ENCODE assay signal across 8 mouse cellular contexts in the genomic region with DNA sequence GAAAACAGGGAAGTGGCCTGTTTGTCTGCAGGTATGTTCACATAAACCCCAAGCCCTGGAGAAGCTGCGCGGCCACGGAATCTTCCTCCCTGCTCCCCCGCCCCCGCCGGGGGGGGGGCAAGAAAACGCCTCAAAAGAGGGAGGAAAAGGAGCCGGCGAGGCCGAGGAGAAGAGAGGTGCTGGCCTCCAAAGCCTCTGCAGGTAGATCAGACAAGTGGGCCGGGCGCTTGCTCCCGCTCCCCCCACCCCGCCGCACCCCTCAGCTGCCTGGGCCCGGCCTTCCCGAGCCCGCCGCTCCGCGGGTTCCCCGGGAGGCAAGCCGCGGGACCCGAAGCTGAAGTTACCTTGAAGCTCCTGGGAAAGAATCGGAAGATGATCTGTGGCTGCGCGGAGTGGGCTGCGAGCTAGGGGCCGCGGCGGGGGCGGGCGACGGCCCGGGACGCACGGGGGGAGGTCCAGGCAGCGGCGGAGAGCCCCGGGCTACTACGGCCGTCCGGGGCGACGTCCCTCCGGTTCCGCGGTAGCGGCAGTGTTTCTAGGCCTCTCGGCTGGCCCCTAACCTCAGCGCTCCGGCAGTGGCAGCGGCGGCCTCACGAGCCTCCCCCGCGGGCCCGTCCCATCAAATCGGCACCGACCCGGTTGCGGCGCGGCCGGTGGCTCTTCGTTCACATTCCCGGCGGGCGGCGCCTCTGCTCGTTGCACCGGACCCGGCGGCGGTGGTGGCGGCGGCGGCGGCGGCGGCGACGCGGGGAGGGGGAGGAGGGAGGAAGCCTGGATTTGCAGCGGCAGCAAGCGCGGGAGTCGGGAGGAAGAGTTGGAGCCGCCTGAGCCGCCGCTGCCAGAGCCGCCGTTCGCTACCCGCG. TPM values are rescaled to one million over a fixed set of nuclear protein-coding genes. Genes with fewer than 3 reads are reported as not detected.
DNase-seq lines count a peak whose midpoint lies in the region; ATAC-seq and TF ChIP-seq lines count a peak whose summit lies in the region.

No protein-coding gene starts in this region.

- H3K79me2 ChIP-seq in heart, adult 2 months (replicated peaks; ENCODE audit: control insufficient read depth, insufficient read depth, low read length): peaks cover 6% of the 10 kb centered on the region; the same call in 1 of the 2 replicates

- ATAC-seq in embryonic facial prominence, embryonic 15.5 days (ENCODE audit: insufficient number of reproducible peaks, low FRiP score, low TSS enrichment, low read depth): no peak; the same call in 1 of the 2 replicates
- peak; percentile 10 for ATAC-seq in hindbrain, embryonic 15.5 days (ENCODE audit: low FRiP score, low read depth)
- ATAC-seq in limb, embryonic 13.5 days (ENCODE audit: low FRiP score, low read depth): peak; percentile 10
- peak; percentile 13; the same call in 1 of the 2 replicates for ATAC-seq in midbrain, embryonic 12.5 days (ENCODE audit: low FRiP score, low read depth)

- DNase-seq in heart, adult 2 months: no peak
- no peak for DNase-seq in heart, postnatal 36 days
- peak; percentile 63 for DNase-seq in adrenal gland, postnatal 14 days
- DNase-seq in spleen, postnatal 36 days (ENCODE audit: low spot score in 2 of 2): peak; percentile 14 to 25

- H3K4me2 ChIP-seq in embryonic facial prominence, embryonic 15.5 days (replicated peaks): peak overlapping the region; percentile 64
- H3K4me2 ChIP-seq in hindbrain, embryonic 15.5 days: peak overlapping the region; percentile 56
- H3K4me2 ChIP-seq in limb, embryonic 13.5 days (replicated peaks): peak overlapping the region; percentile 89
- H3K4me2 ChIP-seq in midbrain, embryonic 12.5 days (replicated peaks): peak overlapping the region; percentile 88

- peak overlapping the region; percentile 90 for H3K27ac ChIP-seq in heart, adult 2 months
- H3K27ac ChIP-seq in embryonic facial prominence, embryonic 15.5 days (replicated peaks): peak overlapping the region; percentile 97
- peak overlapping the region; percentile 99 for H3K27ac ChIP-seq in hindbrain, embryonic 15.5 days (replicated peaks)
- H3K27ac ChIP-seq in limb, embryonic 13.5 days: peak overlapping the region; percentile 90
- peak overlapping the region; percentile 98 for H3K27ac ChIP-seq in midbrain, embryonic 12.5 days (replicated peaks)

- no peak for TF ChIP-seq CTCF in heart, adult 2 months (IDR thresholded peaks at IDR 0.05)

- no peak for TF ChIP-seq POLR2A in heart, adult 2 months (IDR thresholded peaks at IDR 0.05; ENCODE audit: insufficient read depth, low read depth, low read length)

- H3K9me3 ChIP-seq in embryonic facial prominence, embryonic 15.5 days (replicated peaks): no peaks in the 10 kb centered on the region
- H3K9me3 ChIP-seq in hindbrain, embryonic 15.5 days: no peaks in the 10 kb centered on the region
- H3K9me3 ChIP-seq in limb, embryonic 13.5 days: no peaks in the 10 kb centered on the region
- no peaks in the 10 kb centered on the region for H3K9me3 ChIP-seq in midbrain, embryonic 12.5 days

- no peaks in the 10 kb centered on the region for H3K27me3 ChIP-seq in heart, adult 2 months (ENCODE audit: control insufficient read depth, insufficient read depth, low read length)
- H3K27me3 ChIP-seq in embryonic facial prominence, embryonic 15.5 days: no peaks in the 10 kb centered on the region
- H3K27me3 ChIP-seq in hindbrain, embryonic 15.5 days: no peaks in the 10 kb centered on the region
- H3K27me3 ChIP-seq in limb, embryonic 13.5 days: no peaks in the 10 kb centered on the region
- no peaks in the 10 kb centered on the region for H3K27me3 ChIP-seq in midbrain, embryonic 12.5 days

- intact Hi-C loops in heart, adult 2 months (cut with DNase I): loop anchor here (1.0 to 10.0 kb wide), 6 partner anchors 68 to 291 kb away; a partner anchor contains a TSS
- intact Hi-C loops in heart, postnatal 36 days (cut with DNase I): loop anchor here (2.0 to 10.0 kb wide), 4 partner anchors 71 to 139 kb away; a partner anchor contains a TSS

- peaks cover 9% of the 10 kb centered on the region for H3K36me3 ChIP-seq in heart, adult 2 months (ENCODE audit: control insufficient read depth, insufficient read depth, low read length)
- peaks cover 12% of the 10 kb centered on the region for H3K36me3 ChIP-seq in embryonic facial prominence, embryonic 15.5 days
- H3K36me3 ChIP-seq in hindbrain, embryonic 15.5 days: peaks cover 12% of the 10 kb centered on the region
- H3K36me3 ChIP-seq in limb, embryonic 13.5 days: peaks cover 19% of the 10 kb centered on the region
- peaks cover 20% of the 10 kb centered on the region for H3K36me3 ChIP-seq in midbrain, embryonic 12.5 days

- peak overlapping the region; percentile 94 for H3K4me3 ChIP-seq in heart, adult 2 months
- H3K4me3 ChIP-seq in embryonic facial prominence, embryonic 15.5 days (replicated peaks): peak overlapping the region; percentile 75
- peak overlapping the region; percentile 84 for H3K4me3 ChIP-seq in hindbrain, embryonic 15.5 days
- H3K4me3 ChIP-seq in limb, embryonic 13.5 days: peak overlapping the region; percentile 100
- H3K4me3 ChIP-seq in midbrain, embryonic 12.5 days: peak overlapping the region; percentile 100

- peak overlapping the region; percentile 97 for H3K9ac ChIP-seq in heart, adult 2 months (ENCODE audit: low read depth, low read length)
- peak overlapping the region; percentile 76 for H3K9ac ChIP-seq in embryonic facial prominence, embryonic 15.5 days
- H3K9ac ChIP-seq in hindbrain, embryonic 15.5 days: peak overlapping the region; percentile 93
- peak overlapping the region; percentile 99 for H3K9ac ChIP-seq in limb, embryonic 13.5 days
- H3K9ac ChIP-seq in midbrain, embryonic 12.5 days (replicated peaks): peak overlapping the region; percentile 95

- no peak for TF ChIP-seq EP300 in heart, adult 2 months (IDR thresholded peaks at IDR 0.05; ENCODE audit: insufficient read depth, low read depth, low read length)

- WGBS in heart, adult 2 months: under 1% methylated on average over 78 of the region's 97 CpGs
- under 1% methylated on average over 90 of the region's 97 CpGs for WGBS in embryonic facial prominence, embryonic 15.5 days
- WGBS in hindbrain, embryonic 15.5 days: under 1% methylated on average over 63 of the region's 97 CpGs
- under 1% methylated on average over 62 of the region's 97 CpGs for WGBS in limb, embryonic 13.5 days
- under 1% methylated on average over 72 of the region's 97 CpGs for WGBS in midbrain, embryonic 12.5 days

- peaks cover 1% of the 10 kb centered on the region; the same call in 1 of the 2 replicates for H3K4me1 ChIP-seq in heart, adult 2 months (ENCODE audit: control insufficient read depth, insufficient read depth, low read length)
- H3K4me1 ChIP-seq in embryonic facial prominence, embryonic 15.5 days: peaks cover 8% of the 10 kb centered on the region; the same call in 1 of the 2 replicates
- H3K4me1 ChIP-seq in hindbrain, embryonic 15.5 days (replicated peaks): peaks cover 24% of the 10 kb centered on the region
- peaks cover 12% of the 10 kb centered on the region for H3K4me1 ChIP-seq in limb, embryonic 13.5 days
- H3K4me1 ChIP-seq in midbrain, embryonic 12.5 days: peaks cover 20% of the 10 kb centered on the region

RNA-seq across cellular contexts. Expression of a gene that starts 0.5 kb away (rescaled TPM):
- 10 to 100 TPM; 32.6 to 32.9 TPM for total RNA-seq in heart, adult 2 months (2021)
- polyA plus RNA-seq in heart, adult 2 months (2012; rRNA removed): 9.1 and 14.6 TPM in 2 replicates
- 10 to 100 TPM; 32.4 to 32.8 TPM for total RNA-seq in heart, postnatal 36 days (2021)
- 44.4 and 47.5 TPM in 2 replicates for total RNA-seq in adrenal gland, postnatal 14 days (2021)
- polyA plus RNA-seq in embryonic facial prominence, embryonic 15.5 days (2015; fragmentation: Nextera tagmentation; extraction: Ambion mirVana): 12.4 and 13.1 TPM in 2 replicates
- polyA plus RNA-seq in hindbrain, embryonic 15.5 days (2015; fragmentation: Nextera tagmentation; extraction: Ambion mirVana): 20.3 and 20.5 TPM in 2 replicates
- polyA plus RNA-seq in limb, embryonic 13.5 days (2015; fragmentation: Nextera tagmentation; extraction: Ambion mirVana): 13.7 and 14.3 TPM in 2 replicates
- 25.3 and 29.1 TPM in 2 replicates for polyA plus RNA-seq in midbrain, embryonic 12.5 days (2016; fragmentation: Nextera tagmentation; extraction: Ambion mirVana)

Comparison
In these comparisons a context has a peak if more than half of its experiments do, and no peak if none do; other contexts are left out.
1. DNase-seq: peak in adrenal gland, postnatal 14 days (single experiment) and spleen, postnatal 36 days (2 of 2); none in heart, adult 2 months (0 of 2) and heart, postnatal 36 days (0 of 2).
2. Peak in every context shown above with its lines, with median percentiles within 50 percentile points of each other: H3K27ac ChIP-seq, H3K4me3 ChIP-seq, H3K9ac ChIP-seq and H3K4me2 ChIP-seq.